Mouse (Mus musculus): ENCODE measurements at regions not wholly inside any gene's neighbourhood (a gene's known extent, or its start where the extent isn't known, plus 50 kb on each side); places are given as distances from the start of the nearest gene placed in this dataset.

- TF ChIP-seq CHD2 (IDR thresholded peaks at IDR 0.05; ENCODE audit: low read depth, low read length) (no peak), MAFK (IDR thresholded peaks at IDR 0.05; ENCODE audit: insufficient read depth, low read depth, low read length) (no peak), ZC3H11A (IDR thresholded peaks at IDR 0.05; ENCODE audit: borderline replicate concordance, low read depth, low read length) (no peak), ZNF384 (IDR thresholded peaks at IDR 0.05; ENCODE audit: low read depth, low read length) (no peak)
Measured at GRCm38 (mm10) chr3:51157291-51157650, 67.0 kb upstream of the Noct start.

Data from ES-E14 (cell line).